Mouse (Mus musculus): Measurements from ENCODE around the gene Ctbp2. TPM values are rescaled to one million over a fixed set of nuclear protein-coding genes. Genes with fewer than 3 reads are reported as not detected.

The Ctbp2 gene
- total and polyA plus RNA-seq, 3 experiments: 74.9 to 90.7 TPM; not detected in 1

GRCm38 (mm10) chr7:133088411-133088810 lies 35.7 kb downstream of the Ctbp2 start:
- Histone ChIP-seq H3K27ac (ENCODE audit: control insufficient read depth, low read depth, low read length) (no peak overlapping the region), H3K79me2 (ENCODE audit: control insufficient read depth, insufficient read depth, low read length, poor library complexity) (peaks cover 34% of the 10 kb centered on the region; the same call in 1 of the 2 replicates), H3K36me3 (ENCODE audit: control insufficient read depth in 1 of 2, insufficient read depth in 2 of 2, low read length in 2 of 2) (peaks cover 5 to 6% of the 10 kb centered on the region in 2 experiments), H3K9ac (ENCODE audit: control insufficient read depth, low read depth, low read length, poor library complexity, severe bottlenecking) (no peak overlapping the region), H3K9me3 (replicated peaks; ENCODE audit: insufficient read depth, low read length) (no peaks in the 10 kb centered on the region), H3K4me1 (ENCODE audit: control insufficient read depth in 1 of 2, insufficient read depth in 2 of 2, low read length in 2 of 2) (peaks cover 2 to 7% of the 10 kb centered on the region in 2 experiments; a peak in 3 of 4 replicates), H3K4me3 (ENCODE audit: control insufficient read depth in 1 of 2, insufficient read depth in 1 of 2, low read depth in 2 of 2, low read length in 2 of 2) (no peak overlapping the region), H3K27me3 (ENCODE audit: control insufficient read depth in 1 of 2, insufficient read depth in 2 of 2, low read length in 2 of 2) (no peaks in the 10 kb centered on the region)
- TF ChIP-seq POLR2AphosphoS2 (IDR thresholded peaks at IDR 0.05; ENCODE audit: low read length) (no peak), CHD2 (IDR thresholded peaks at IDR 0.05; ENCODE audit: low read length) (no peak), SMC3 (IDR thresholded peaks at IDR 0.05; ENCODE audit: low read depth, low read length) (no peak), TCF12 (IDR thresholded peaks at IDR 0.05; ENCODE audit: low read depth, low read length) (no peak), ETS1 (IDR thresholded peaks at IDR 0.05; ENCODE audit: low read depth, low read length) (no peak), TAL1 (IDR thresholded peaks at IDR 0.05; ENCODE audit: low read length) (no peak), UBTF (IDR thresholded peaks at IDR 0.05; ENCODE audit: borderline replicate concordance, insufficient read depth, low read depth, low read length) (no peak), MAFK (IDR thresholded peaks at IDR 0.05; ENCODE audit: borderline replicate concordance, low read depth, low read length) (no peak), BHLHE40 (IDR thresholded peaks at IDR 0.05; ENCODE audit: borderline replicate concordance, low read depth, low read length) (no peak), GABPA (IDR thresholded peaks at IDR 0.05; ENCODE audit: low read depth, low read length) (no peak), MYB (IDR thresholded peaks at IDR 0.05; ENCODE audit: low read depth, low read length) (no peak)
- no peak for DNase-seq (ENCODE audit: low read depth, low spot score)

- no peaks in the 10 kb centered on the region for H3K9me3 ChIP-seq (replicated peaks; ENCODE audit: insufficient read depth, low read length)
- no peak overlapping the region for H3K9ac ChIP-seq (ENCODE audit: control insufficient read depth, low read depth, low read length, poor library complexity, severe bottlenecking)
- TF ChIP-seq MYC (IDR thresholded peaks at IDR 0.05; ENCODE audit: low read depth, low read length) (no peak), NELFE (IDR thresholded peaks at IDR 0.05; ENCODE audit: low read depth, low read length) (no peak), USF2 (IDR thresholded peaks at IDR 0.05; ENCODE audit: borderline replicate concordance in 1 of 2, insufficient read depth in 1 of 2, low read depth in 1 of 2, low read length in 2 of 2) (no peak), ZMIZ1 (IDR thresholded peaks at IDR 0.05; ENCODE audit: low read depth, low read length) (no peak), TBP (IDR thresholded peaks at IDR 0.05; ENCODE audit: low read depth, low read length) (no peak), MYB (IDR thresholded peaks at IDR 0.05; ENCODE audit: low read depth, low read length) (no peak), MAX (IDR thresholded peaks at IDR 0.05; ENCODE audit: low read length) (no peak), UBTF (IDR thresholded peaks at IDR 0.05; ENCODE audit: borderline replicate concordance, insufficient read depth, low read depth, low read length) (no peak), ELF1 (IDR thresholded peaks at IDR 0.05; ENCODE audit: low read depth, low read length) (no peak), RCOR1 (IDR thresholded peaks at IDR 0.05; ENCODE audit: low read depth, low read length) (no peak)
- H3K27me3 ChIP-seq (ENCODE audit: control insufficient read depth in 1 of 2, insufficient read depth in 2 of 2, low read length in 2 of 2): no peaks in the 10 kb centered on the region
- no peak overlapping the region for H3K4me3 ChIP-seq (ENCODE audit: control insufficient read depth in 1 of 2, insufficient read depth in 1 of 2, low read depth in 2 of 2, low read length in 2 of 2)
- H3K79me2 ChIP-seq (ENCODE audit: control insufficient read depth, insufficient read depth, low read length, poor library complexity): peaks cover 27% of the 10 kb centered on the region; the same call in 1 of the 2 replicates
- H3K27ac ChIP-seq (ENCODE audit: control insufficient read depth, low read depth, low read length): no peak overlapping the region
- 0 out of 4 replicates have a peak, but pooled peaks cover 0 to under 1% of the 10 kb centered on the region in 2 experiments for H3K4me1 ChIP-seq (ENCODE audit: control insufficient read depth in 1 of 2, insufficient read depth in 2 of 2, low read length in 2 of 2)
- peaks cover 0 to 2% of the 10 kb centered on the region in 2 experiments; a peak in 3 of 4 replicates for H3K36me3 ChIP-seq (ENCODE audit: control insufficient read depth in 1 of 2, insufficient read depth in 2 of 2, low read length in 2 of 2)
- no peak for DNase-seq (ENCODE audit: low read depth, low spot score)
Measured at GRCm38 (mm10) chr7:133085408-133085807, 38.7 kb downstream of the Ctbp2 start.
